Mouse (Mus musculus): ENCODE results near the gene Adcy6. TPM values are rescaled to one million over a fixed set of nuclear protein-coding genes. Genes with fewer than 3 reads are reported as not detected.

The Adcy6 gene
- polyA plus RNA-seq, 1 experiment from 2014 or later = 9.6 TPM

DNA sequence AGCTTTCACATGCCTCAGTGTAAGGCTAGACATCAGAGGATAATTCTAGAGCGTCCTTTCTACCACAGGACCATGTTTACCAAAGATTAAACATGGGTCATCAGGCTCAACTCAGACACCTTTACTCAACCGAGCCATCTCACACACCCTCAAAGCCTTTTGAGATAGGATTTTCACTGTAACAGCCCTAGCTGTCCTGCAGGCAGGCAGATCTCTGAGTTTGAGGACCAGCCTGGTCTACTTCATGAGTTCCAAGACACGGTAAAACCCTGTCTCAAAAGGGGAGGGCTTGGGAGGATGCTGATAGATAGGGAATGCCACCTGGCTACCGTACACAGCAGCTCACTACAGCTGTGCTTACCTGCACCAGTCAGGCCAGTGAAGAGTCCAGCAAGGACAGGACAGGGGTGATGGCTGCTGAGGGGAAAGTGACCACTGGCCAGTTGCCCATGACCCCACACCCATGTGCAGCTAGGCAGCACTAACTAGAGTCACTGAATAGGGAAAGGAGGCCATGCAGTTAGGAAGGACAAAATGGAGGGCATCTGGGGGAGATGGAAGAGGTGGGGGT is 40.0 kb downstream of the Adcy6 start:
- Histone ChIP-seq H3K4me3 (replicated peaks; ENCODE audit: low read depth, low read length) (no peak overlapping the region), H3K4me1 (ENCODE audit: control insufficient read depth, insufficient read depth, low read length) (peaks cover 27% of the 10 kb centered on the region), H3K9ac (replicated peaks; ENCODE audit: low read length) (no peak overlapping the region), H3K36me3 (ENCODE audit: control insufficient read depth, insufficient read depth, low read length) (no peaks in the 10 kb centered on the region; the same call in 1 of the 2 replicates), H3K27ac (replicated peaks; ENCODE audit: low read depth, low read length) (no peak overlapping the region), H3K9me3 (ENCODE audit: control insufficient read depth, low read length) (no peaks in the 10 kb centered on the region), H3K4me2 (ENCODE audit: low read length) (no peak overlapping the region), H3K27me3 (ENCODE audit: control insufficient read depth, insufficient read depth, low read length) (no peaks in the 10 kb centered on the region)
- ATAC-seq (ENCODE audit: low FRiP score, low TSS enrichment) = no peak
- 84% methylated on average over 4 of the region's 4 CpGs for WGBS
- no peak for DNase-seq

DNA sequence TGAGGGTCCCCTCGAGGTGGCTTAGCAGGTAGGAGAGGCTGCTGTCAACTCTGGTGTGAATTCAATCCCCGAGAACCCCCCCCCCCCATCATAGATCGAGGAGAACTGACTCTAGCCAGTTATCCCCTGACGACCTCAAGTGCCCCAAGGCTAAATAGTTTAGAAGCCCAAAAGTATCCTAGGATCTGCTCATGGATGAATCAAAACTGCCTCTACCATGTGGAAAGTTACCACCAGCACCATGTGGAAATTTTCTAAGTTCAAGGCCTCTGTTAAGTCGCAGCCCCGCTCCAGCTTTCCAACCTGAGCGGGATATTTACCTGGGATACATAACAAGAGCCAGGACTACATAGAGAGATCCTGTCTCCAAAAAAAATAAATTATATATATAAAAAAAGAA is 40.7 kb downstream of the Adcy6 start:
- no peaks in the 10 kb centered on the region; the same call in 1 of the 2 replicates for H3K36me3 ChIP-seq (ENCODE audit: control insufficient read depth, insufficient read depth, low read length)
- H3K4me1 ChIP-seq (ENCODE audit: control insufficient read depth, insufficient read depth, low read length) = peaks cover 29% of the 10 kb centered on the region
- no peaks in the 10 kb centered on the region for H3K9me3 ChIP-seq (ENCODE audit: control insufficient read depth, low read length)
- peak overlapping the region; percentile 75 for H3K4me3 ChIP-seq (replicated peaks; ENCODE audit: low read depth, low read length)
- H3K27me3 ChIP-seq (ENCODE audit: control insufficient read depth, insufficient read depth, low read length) = no peaks in the 10 kb centered on the region
- H3K27ac ChIP-seq (replicated peaks; ENCODE audit: low read depth, low read length) = no peak overlapping the region
- WGBS = 70% methylated on average over 7 of the region's 7 CpGs
- H3K9ac ChIP-seq (replicated peaks; ENCODE audit: low read length) = peak overlapping the region; percentile 85
- DNase-seq (no peak), ATAC-seq (ENCODE audit: low FRiP score, low TSS enrichment) (no peak)
- peak overlapping the region; percentile 80 for H3K4me2 ChIP-seq (ENCODE audit: low read length)

DNA sequence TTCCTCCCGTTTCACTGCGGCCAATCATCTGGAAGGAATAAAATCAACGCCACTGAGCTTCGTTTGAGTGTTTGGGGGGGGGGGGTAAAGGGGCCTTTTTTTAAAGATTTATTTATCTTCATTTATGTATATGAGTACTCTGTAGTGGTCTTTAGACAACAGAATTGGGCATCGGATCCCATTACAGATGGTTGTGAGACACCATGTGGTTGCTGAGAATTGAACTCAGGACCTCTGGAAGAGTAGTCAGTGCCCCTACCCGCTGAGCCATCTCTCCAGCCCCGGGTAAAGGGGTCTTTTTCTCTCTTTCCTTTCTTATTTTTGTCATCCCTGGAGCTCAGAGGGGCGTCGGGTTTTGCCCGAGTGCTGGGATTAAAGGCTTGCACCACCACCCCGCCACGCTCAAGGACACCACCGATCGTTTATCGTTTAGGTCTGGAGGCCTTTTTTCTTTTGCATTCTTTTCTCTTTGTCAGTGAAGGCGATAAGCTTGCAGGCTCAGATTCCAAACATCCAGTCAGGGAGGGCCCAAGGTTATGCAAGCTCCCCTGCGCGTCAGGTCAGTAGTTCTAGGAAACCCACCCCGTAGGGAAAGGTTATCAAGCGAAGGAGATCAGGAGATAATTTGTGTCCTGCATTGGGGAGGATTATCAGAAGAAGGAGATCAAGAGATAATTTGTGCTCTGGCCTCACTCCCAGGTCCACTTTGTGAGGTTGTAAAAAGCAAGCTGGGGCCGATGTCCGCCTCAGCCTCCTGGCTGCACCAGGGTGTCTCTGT is 41.4 kb downstream of the Adcy6 start:
- DNase-seq = peak; percentile 24
- WGBS = 12% methylated on average over 22 of the region's 22 CpGs
- no peak for ATAC-seq (ENCODE audit: low FRiP score, low TSS enrichment)

DNA sequence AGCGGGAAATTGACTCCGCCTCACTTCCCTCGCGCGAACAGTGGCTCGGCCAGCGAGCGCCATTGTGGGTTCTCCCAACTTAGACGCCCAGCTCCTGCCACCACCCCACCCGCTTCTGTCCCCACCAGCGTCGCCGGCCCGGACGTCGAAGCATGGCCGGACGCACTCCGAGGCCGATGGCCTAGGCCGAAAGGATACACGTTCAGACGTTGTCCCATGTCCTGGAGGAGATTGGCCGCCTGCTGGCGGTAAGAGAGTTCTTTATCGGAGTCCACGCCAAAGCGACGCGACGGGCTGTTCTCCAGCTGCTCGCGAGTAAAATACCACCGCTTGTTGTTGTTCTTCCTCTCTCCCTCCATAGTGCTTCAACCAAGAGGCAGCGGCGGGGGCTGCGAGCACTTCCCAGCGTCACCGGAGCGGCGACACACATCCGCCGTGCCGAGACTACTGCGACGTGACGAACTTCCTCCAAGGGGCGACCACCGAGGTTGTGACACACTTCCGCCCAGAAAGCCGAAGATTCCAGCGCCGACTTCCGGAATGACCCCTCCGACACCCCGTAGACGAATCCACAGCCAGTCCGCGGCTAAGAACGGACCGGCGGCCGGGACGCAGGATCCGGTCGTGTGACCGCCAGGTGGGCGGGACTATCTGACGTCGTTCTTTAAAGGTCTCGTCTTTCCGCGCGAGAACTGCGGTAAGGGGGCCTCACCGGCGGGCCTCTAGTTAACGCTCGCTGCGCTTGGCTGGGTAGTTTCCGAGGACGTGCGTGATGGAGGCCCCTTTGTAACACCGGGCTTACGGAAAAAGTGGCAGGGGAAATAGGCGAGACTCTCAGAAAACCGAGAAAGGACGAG is 42.4 kb downstream of the Adcy6 start:
- DNase-seq = peak; percentile 100
- H3K4me3 ChIP-seq (replicated peaks; ENCODE audit: low read depth, low read length) = peak overlapping the region; percentile 96
- peaks cover 29% of the 10 kb centered on the region for H3K4me1 ChIP-seq (ENCODE audit: control insufficient read depth, insufficient read depth, low read length)
- no peaks in the 10 kb centered on the region for H3K27me3 ChIP-seq (ENCODE audit: control insufficient read depth, insufficient read depth, low read length)
- WGBS = under 1% methylated on average over 88 of the region's 88 CpGs
- peak overlapping the region; percentile 96 for H3K4me2 ChIP-seq (ENCODE audit: low read length)
- H3K9me3 ChIP-seq (ENCODE audit: control insufficient read depth, low read length) = no peaks in the 10 kb centered on the region
- peak overlapping the region; percentile 91 for H3K27ac ChIP-seq (replicated peaks; ENCODE audit: low read depth, low read length)
- peaks cover 5% of the 10 kb centered on the region for H3K36me3 ChIP-seq (ENCODE audit: control insufficient read depth, insufficient read depth, low read length)
- peak; percentile 97 for ATAC-seq (ENCODE audit: low FRiP score, low TSS enrichment)
- peak overlapping the region; percentile 85 for H3K9ac ChIP-seq (replicated peaks; ENCODE audit: low read length)

More for the DNA sequence above, 41.4 kb downstream of the Adcy6 start:
- no peaks in the 10 kb centered on the region for H3K9me3 ChIP-seq (ENCODE audit: control insufficient read depth, low read length)
- peak overlapping the region; percentile 75 for H3K4me3 ChIP-seq (replicated peaks; ENCODE audit: low read depth, low read length)
- peak overlapping the region; percentile 90 for H3K27ac ChIP-seq (replicated peaks; ENCODE audit: low read depth, low read length)
- no peaks in the 10 kb centered on the region for H3K27me3 ChIP-seq (ENCODE audit: control insufficient read depth, insufficient read depth, low read length)
- H3K36me3 ChIP-seq (ENCODE audit: control insufficient read depth, insufficient read depth, low read length) = peaks cover 1% of the 10 kb centered on the region
- H3K9ac ChIP-seq (replicated peaks; ENCODE audit: low read length) = peak overlapping the region; percentile 85
- H3K4me2 ChIP-seq (ENCODE audit: low read length) = peak overlapping the region; percentile 80
- peaks cover 29% of the 10 kb centered on the region for H3K4me1 ChIP-seq (ENCODE audit: control insufficient read depth, insufficient read depth, low read length)

DNA sequence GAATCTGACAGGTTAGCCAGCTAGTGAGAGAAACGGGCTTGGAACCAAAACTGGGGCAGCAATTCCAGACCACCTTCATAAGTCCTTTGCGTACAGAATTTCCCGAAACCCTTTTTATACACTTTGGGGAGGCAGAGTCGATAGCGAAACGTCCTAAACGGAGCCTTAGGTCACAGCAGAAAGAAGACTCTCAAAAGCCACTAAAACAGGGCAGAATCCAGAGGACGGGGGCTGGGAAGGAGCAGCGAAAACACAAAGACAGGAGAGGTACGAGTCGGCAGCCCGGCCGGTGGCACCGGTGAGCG is 43.0 kb downstream of the Adcy6 start:
- Histone ChIP-seq H3K27me3 (ENCODE audit: control insufficient read depth, insufficient read depth, low read length) (no peaks in the 10 kb centered on the region), H3K36me3 (ENCODE audit: control insufficient read depth, insufficient read depth, low read length) (peaks cover 5% of the 10 kb centered on the region), H3K4me3 (replicated peaks; ENCODE audit: low read depth, low read length) (peak overlapping the region; percentile 96), H3K9me3 (ENCODE audit: control insufficient read depth, low read length) (no peaks in the 10 kb centered on the region), H3K4me2 (ENCODE audit: low read length) (peak overlapping the region; percentile 96), H3K4me1 (ENCODE audit: control insufficient read depth, insufficient read depth, low read length) (peaks cover 29% of the 10 kb centered on the region), H3K9ac (replicated peaks; ENCODE audit: low read length) (peak overlapping the region; percentile 76), H3K27ac (replicated peaks; ENCODE audit: low read depth, low read length) (peak overlapping the region; percentile 91)
- under 1% methylated on average over 15 of the region's 15 CpGs for WGBS
- DNase-seq (no peak), ATAC-seq (ENCODE audit: low FRiP score, low TSS enrichment) (no peak)

DNA sequence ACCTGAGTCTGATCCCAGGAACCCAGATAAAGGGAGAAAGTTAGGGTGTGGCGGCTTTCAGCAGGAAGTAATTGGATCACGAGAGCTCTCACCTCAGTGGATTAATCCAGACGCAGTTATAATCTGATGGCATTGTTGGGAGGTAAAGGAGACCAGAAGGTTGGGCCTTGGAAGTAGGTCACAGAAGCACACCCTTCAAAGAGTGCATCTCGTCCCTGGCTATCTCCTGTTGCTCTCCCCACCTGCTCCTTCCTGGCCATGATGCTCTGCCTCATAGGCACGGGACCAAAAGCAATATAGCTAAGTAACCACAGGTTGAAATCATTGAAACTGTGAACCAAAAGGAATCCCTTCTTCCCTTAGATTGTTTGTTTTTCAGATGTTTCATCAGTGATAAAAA is 52.7 kb downstream of the Adcy6 start:
- H3K27me3 ChIP-seq (ENCODE audit: control insufficient read depth, insufficient read depth, low read length) = no peaks in the 10 kb centered on the region
- no peak overlapping the region for H3K4me2 ChIP-seq (ENCODE audit: low read length)
- H3K9me3 ChIP-seq (ENCODE audit: control insufficient read depth, low read length) = no peaks in the 10 kb centered on the region
- no peak overlapping the region for H3K27ac ChIP-seq (replicated peaks; ENCODE audit: low read depth, low read length)
- DNase-seq = no peak
- 89% methylated on average over 5 of the region's 5 CpGs for WGBS
- H3K4me1 ChIP-seq (ENCODE audit: control insufficient read depth, insufficient read depth, low read length) = no peaks in the 10 kb centered on the region
- no peak for ATAC-seq (ENCODE audit: low FRiP score, low TSS enrichment)
- H3K4me3 ChIP-seq (replicated peaks; ENCODE audit: low read depth, low read length) = no peak overlapping the region
- peaks cover 65% of the 10 kb centered on the region for H3K36me3 ChIP-seq (ENCODE audit: control insufficient read depth, insufficient read depth, low read length)
- H3K9ac ChIP-seq (replicated peaks; ENCODE audit: low read length) = no peak overlapping the region

DNA sequence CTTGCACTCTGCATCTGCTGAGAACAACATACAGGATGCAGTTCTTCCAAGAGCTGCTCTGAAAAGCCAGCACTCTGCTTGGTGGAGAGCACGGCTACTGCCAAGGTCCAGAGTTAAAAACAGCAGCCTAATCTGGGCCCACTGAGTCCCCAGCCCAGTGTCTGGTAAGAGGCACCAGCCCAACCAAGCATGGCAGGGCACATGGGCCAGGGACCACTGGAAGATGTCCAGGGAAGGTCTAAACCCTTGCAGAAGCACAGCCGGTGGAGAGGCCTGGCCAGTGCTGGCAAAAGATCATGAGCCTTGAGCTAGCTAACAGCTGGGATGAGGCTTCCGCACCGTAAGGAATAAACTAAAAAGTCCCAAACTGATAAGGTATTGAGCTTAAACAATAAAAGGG is 54.0 kb downstream of the Adcy6 start:
- Histone ChIP-seq H3K27me3 (ENCODE audit: control insufficient read depth, insufficient read depth, low read length) (no peaks in the 10 kb centered on the region), H3K27ac (replicated peaks; ENCODE audit: low read depth, low read length) (no peak overlapping the region), H3K36me3 (ENCODE audit: control insufficient read depth, insufficient read depth, low read length) (peaks cover 74% of the 10 kb centered on the region), H3K4me2 (ENCODE audit: low read length) (no peak overlapping the region), H3K9ac (replicated peaks; ENCODE audit: low read length) (no peak overlapping the region), H3K4me3 (replicated peaks; ENCODE audit: low read depth, low read length) (no peak overlapping the region), H3K4me1 (ENCODE audit: control insufficient read depth, insufficient read depth, low read length) (no peaks in the 10 kb centered on the region), H3K9me3 (ENCODE audit: control insufficient read depth, low read length) (no peaks in the 10 kb centered on the region)
- WGBS = 94% methylated on average over 4 of the region's 4 CpGs
- ATAC-seq (ENCODE audit: low FRiP score, low TSS enrichment) (no peak), DNase-seq (no peak)

DNA sequence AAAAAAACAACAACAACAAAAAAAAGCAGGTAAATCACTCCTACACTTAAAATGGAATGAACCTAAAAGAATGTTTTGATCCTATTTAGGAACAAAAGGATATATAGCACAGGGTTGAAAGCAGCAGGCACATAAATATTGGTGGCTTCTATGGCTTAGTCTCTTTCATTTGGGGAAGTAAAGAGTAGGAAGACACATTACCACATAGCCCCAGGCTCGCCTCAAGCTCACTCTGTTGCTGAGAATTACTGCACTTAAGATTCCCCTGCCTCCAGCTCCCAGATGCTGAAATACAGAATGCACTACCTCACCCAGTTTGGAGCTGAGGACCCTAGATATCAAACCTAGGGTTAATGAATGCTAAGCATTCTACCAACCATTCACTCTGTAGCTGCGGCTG is 57.1 kb downstream of the Adcy6 start:
- H3K4me2 ChIP-seq (ENCODE audit: low read length) = no peak overlapping the region
- H3K9ac ChIP-seq (replicated peaks; ENCODE audit: low read length) = no peak overlapping the region
- H3K36me3 ChIP-seq (ENCODE audit: control insufficient read depth, insufficient read depth, low read length) = peaks cover 73% of the 10 kb centered on the region
- H3K27me3 ChIP-seq (ENCODE audit: control insufficient read depth, insufficient read depth, low read length) = no peaks in the 10 kb centered on the region
- no peak overlapping the region for H3K4me3 ChIP-seq (replicated peaks; ENCODE audit: low read depth, low read length)
- no peaks in the 10 kb centered on the region for H3K9me3 ChIP-seq (ENCODE audit: control insufficient read depth, low read length)
- WGBS = 93% methylated on average over 2 of the region's 2 CpGs
- H3K4me1 ChIP-seq (ENCODE audit: control insufficient read depth, insufficient read depth, low read length) = no peaks in the 10 kb centered on the region
- ATAC-seq (ENCODE audit: low FRiP score, low TSS enrichment) = no peak
- no peak overlapping the region for H3K27ac ChIP-seq (replicated peaks; ENCODE audit: low read depth, low read length)
- DNase-seq = no peak
